Mouse (Mus musculus): ENCODE results near the gene Asb3. TPM values are rescaled to one million over a fixed set of nuclear protein-coding genes. Genes with fewer than 3 reads are reported as not detected.
"Not testable (repeated sequence)": the region's sequence is repeated elsewhere in the genome, so short reads cannot be mapped to it uniquely, and the experiment has no call there.

Asb3 gene
- polyA plus RNA-seq, 1 experiment from 2014 or later: 31.2 TPM

DNA sequence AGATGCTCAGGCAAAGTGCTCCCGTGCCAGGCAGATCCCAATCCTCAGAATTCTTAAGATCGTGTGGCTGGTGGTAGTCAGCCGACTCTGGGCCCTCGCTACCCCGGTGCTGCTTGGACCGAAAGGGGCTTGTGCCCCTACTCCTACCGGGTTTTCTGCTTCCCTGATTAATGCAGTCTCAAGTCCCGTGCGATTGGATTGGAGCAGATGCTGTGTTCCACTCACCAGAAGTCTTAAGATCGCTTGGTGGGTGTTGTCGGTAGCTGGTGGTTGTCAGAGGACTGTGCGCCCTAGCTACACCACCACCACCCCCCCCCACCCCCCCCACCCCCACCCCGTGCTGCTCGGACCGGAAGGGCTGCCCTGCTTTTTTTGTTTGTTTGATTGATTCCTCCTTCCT, 132.2 kb downstream of the Asb3 start:
- WGBS: 73% methylated on average over 15 of the region's 15 CpGs
- not testable (repeated sequence) for H3K4me2 ChIP-seq (ENCODE audit: low read depth, severe bottlenecking); DNase-seq (ENCODE audit: low spot score); ATAC-seq (ENCODE audit: insufficient number of reproducible peaks, low FRiP score, low TSS enrichment, low read depth); H3K4me1 ChIP-seq (ENCODE audit: control insufficient read depth, insufficient read depth, low read length); H3K36me3 ChIP-seq (ENCODE audit: control insufficient read depth, insufficient read depth, low read length); H3K27ac ChIP-seq (replicated peaks; ENCODE audit: low read depth, low read length); H3K27me3 ChIP-seq (ENCODE audit: control insufficient read depth, insufficient read depth, low read length); H3K9me3 ChIP-seq (ENCODE audit: control insufficient read depth, low read length); H3K4me3 ChIP-seq (ENCODE audit: low read depth, low read length); H3K9ac ChIP-seq (ENCODE audit: low read length)

DNA sequence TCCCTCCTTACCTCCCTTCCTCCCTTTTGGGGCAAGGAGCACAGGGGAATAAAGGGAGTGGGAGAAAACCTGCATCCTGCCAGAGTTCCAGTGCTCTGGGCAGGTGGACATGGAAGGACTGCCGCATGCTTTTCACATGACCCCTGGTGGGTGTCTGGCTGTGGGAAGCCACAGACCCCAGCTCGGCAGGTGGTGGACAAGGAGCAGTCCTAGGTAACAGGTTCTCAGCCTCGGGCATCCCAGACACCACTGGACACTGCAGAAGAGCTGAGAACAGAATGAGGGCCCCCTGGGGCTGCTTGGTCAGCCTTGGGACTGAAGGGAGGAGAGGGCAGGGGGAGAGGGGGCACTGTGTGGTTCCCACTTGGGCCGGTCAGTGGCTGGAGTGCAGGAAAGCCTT, 149.7 kb downstream of the Asb3 start:
- H3K27ac ChIP-seq (replicated peaks; ENCODE audit: low read depth, low read length): no peak overlapping the region
- H3K4me2 ChIP-seq (ENCODE audit: low read depth, severe bottlenecking): no peak overlapping the region
- no peak overlapping the region for H3K4me3 ChIP-seq (ENCODE audit: low read depth, low read length)
- no peaks in the 10 kb centered on the region for H3K27me3 ChIP-seq (ENCODE audit: control insufficient read depth, insufficient read depth, low read length)
- no peaks in the 10 kb centered on the region for H3K9me3 ChIP-seq (ENCODE audit: control insufficient read depth, low read length)
- H3K4me1 ChIP-seq (ENCODE audit: control insufficient read depth, insufficient read depth, low read length): no peaks in the 10 kb centered on the region
- ATAC-seq (ENCODE audit: insufficient number of reproducible peaks, low FRiP score, low TSS enrichment, low read depth): no peak
- WGBS: 90% methylated on average over 4 of the region's 4 CpGs
- H3K9ac ChIP-seq (ENCODE audit: low read length): no peak overlapping the region
- H3K36me3 ChIP-seq (ENCODE audit: control insufficient read depth, insufficient read depth, low read length): no peaks in the 10 kb centered on the region; the same call in 1 of the 2 replicates
- DNase-seq (ENCODE audit: low spot score): no peak

DNA sequence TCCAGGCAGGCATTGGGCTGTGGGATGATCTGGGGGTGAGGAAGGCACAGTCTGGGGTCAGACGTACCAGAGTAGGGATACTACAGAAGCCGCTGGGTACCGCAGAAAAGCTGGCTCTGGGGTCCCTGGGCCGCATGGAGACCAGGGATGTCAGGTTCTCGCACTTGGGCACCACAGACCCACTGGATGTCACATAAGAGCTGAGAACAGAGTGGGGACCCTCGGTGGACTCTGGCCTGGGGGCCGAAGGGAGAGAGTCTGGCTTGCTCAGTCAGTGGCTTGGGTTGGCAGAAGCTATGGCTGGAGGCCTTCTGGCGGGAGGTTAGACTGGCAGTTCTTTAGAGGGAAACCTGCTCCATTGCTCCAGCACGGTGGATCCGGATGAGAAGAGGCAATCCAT, 204.8 kb downstream of the Asb3 start:
- WGBS: 89% methylated on average over 10 of the region's 10 CpGs
- no peak for DNase-seq (ENCODE audit: low spot score)
- no peak for ATAC-seq (ENCODE audit: insufficient number of reproducible peaks, low FRiP score, low TSS enrichment, low read depth)
- Histone ChIP-seq H3K27ac (replicated peaks; ENCODE audit: low read depth, low read length) (no peak overlapping the region), H3K9ac (ENCODE audit: low read length) (no peak overlapping the region), H3K9me3 (ENCODE audit: control insufficient read depth, low read length) (no peaks in the 10 kb centered on the region), H3K4me3 (ENCODE audit: low read depth, low read length) (no peak overlapping the region), H3K4me1 (ENCODE audit: control insufficient read depth, insufficient read depth, low read length) (no peaks in the 10 kb centered on the region), H3K27me3 (ENCODE audit: control insufficient read depth, insufficient read depth, low read length) (no peaks in the 10 kb centered on the region), H3K36me3 (ENCODE audit: control insufficient read depth, insufficient read depth, low read length) (0 out of 2 replicates have a peak, but pooled peaks cover 2% of the 10 kb centered on the region), H3K4me2 (ENCODE audit: low read depth, severe bottlenecking) (no peak overlapping the region)

DNA sequence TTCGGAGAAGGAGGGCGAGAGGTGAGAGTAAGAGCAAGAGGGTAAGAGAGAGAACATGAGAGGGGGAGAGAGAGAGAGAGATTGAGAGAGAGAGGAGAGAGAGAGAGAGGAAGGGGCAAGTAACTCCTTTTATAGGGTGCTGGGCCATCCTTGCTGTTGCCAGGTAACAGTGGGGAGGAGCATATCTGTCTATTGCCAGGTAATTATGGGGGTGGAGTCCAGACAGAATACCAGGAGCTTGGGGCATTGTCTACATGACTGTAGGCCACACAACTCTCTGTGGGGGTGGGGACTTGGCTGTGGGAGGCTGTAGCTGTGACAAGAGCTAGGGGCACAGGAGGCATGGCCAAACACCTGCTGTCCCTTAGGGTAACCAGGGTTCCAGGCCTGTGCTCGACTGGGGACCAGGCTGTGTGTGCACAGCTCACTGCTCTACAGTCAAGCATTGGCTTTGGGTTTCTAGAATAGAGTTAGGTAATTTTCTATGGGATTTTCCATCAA, 205.3 kb downstream of the Asb3 start:
- Histone ChIP-seq H3K4me3 (ENCODE audit: low read depth, low read length) (no peak overlapping the region), H3K36me3 (ENCODE audit: control insufficient read depth, insufficient read depth, low read length) (0 out of 2 replicates have a peak, but pooled peaks cover 2% of the 10 kb centered on the region), H3K27ac (replicated peaks; ENCODE audit: low read depth, low read length) (no peak overlapping the region), H3K4me2 (ENCODE audit: low read depth, severe bottlenecking) (no peak overlapping the region), H3K27me3 (ENCODE audit: control insufficient read depth, insufficient read depth, low read length) (no peaks in the 10 kb centered on the region), H3K4me1 (ENCODE audit: control insufficient read depth, insufficient read depth, low read length) (no peaks in the 10 kb centered on the region), H3K9me3 (ENCODE audit: control insufficient read depth, low read length) (no peaks in the 10 kb centered on the region), H3K9ac (ENCODE audit: low read length) (no peak overlapping the region)
- DNase-seq (ENCODE audit: low spot score) (no peak), ATAC-seq (ENCODE audit: insufficient number of reproducible peaks, low FRiP score, low TSS enrichment, low read depth) (no peak)
- WGBS: 86% methylated on average over 3 of the region's 3 CpGs

DNA sequence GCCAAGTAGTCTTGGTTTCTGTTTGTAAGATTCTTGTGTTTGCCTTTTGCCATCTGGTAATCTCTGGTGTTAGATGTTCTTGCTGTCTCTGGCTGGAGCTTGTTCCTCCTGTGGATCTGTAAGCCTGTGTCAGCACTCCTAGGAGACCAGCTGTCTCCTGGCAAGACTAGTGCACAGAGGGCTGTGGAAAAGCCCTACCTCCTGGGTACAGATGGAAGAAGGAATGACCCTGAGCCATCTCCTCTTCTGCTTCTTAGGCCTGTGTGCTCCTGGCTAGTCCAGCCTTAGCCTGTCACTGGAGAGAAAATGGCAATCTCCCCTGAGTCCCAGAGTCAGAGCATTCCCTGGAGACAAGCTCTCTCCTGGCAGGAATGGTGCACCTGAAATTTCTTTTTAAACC, 214.3 kb downstream of the Asb3 start:
- H3K9me3 ChIP-seq (ENCODE audit: control insufficient read depth, low read length); H3K36me3 ChIP-seq (ENCODE audit: control insufficient read depth, insufficient read depth, low read length); H3K4me2 ChIP-seq (ENCODE audit: low read depth, severe bottlenecking); H3K27ac ChIP-seq (replicated peaks; ENCODE audit: low read depth, low read length); H3K4me3 ChIP-seq (ENCODE audit: low read depth, low read length); H3K27me3 ChIP-seq (ENCODE audit: control insufficient read depth, insufficient read depth, low read length); ATAC-seq (ENCODE audit: insufficient number of reproducible peaks, low FRiP score, low TSS enrichment, low read depth); DNase-seq (ENCODE audit: low spot score); H3K9ac ChIP-seq (ENCODE audit: low read length); H3K4me1 ChIP-seq (ENCODE audit: control insufficient read depth, insufficient read depth, low read length): not testable (repeated sequence)

DNA sequence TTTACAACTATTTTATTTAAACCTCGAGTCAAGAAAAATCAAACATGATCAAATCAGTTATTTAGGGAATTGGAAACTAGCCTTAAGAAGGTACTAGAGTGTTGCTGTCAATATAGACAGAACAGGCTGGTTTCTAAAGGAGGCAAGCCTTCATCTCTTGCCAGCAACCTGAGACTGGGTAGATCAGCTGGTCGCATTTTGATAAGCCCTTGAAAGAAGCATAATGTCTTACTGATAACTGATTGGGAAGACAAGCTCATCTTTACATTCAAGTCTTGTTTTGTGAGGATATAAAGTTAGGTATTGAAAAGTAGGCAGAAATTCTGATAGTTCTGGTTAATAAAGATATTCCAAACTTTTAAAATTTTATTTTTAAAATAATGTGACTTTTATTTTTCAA, 217.0 kb downstream of the Asb3 start:
- Histone ChIP-seq H3K4me3 (ENCODE audit: low read depth, low read length) (no peak overlapping the region), H3K9ac (ENCODE audit: low read length) (no peak overlapping the region)
- no peak for ATAC-seq (ENCODE audit: insufficient number of reproducible peaks, low FRiP score, low TSS enrichment, low read depth)

DNA sequence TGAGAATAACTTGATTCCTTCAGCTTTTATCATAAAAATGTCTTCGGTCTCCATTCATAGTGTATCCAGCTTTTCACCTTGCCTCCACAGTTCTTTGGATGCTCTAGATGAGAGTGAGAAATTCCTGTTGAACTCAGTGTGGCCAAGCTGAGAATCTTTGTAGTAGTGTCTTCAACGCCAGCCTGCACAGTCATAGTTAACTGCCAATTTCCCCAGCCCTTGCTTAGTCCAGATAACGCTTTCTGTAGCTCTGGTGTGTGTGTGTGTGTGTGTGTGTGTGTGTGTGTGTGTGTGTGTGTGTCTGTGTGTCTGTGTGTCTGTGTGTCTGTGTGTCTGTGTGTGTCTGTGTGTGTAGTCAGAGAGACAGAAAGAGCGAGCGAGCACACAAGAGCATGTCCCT, 220.1 kb downstream of the Asb3 start:
- WGBS: 90% methylated on average over 5 of the region's 5 CpGs
- Histone ChIP-seq H3K9ac (ENCODE audit: low read length) (no peak overlapping the region), H3K27ac (replicated peaks; ENCODE audit: low read depth, low read length) (no peak overlapping the region), H3K9me3 (ENCODE audit: control insufficient read depth, low read length) (no peaks in the 10 kb centered on the region), H3K4me2 (ENCODE audit: low read depth, severe bottlenecking) (no peak overlapping the region), H3K4me3 (ENCODE audit: low read depth, low read length) (no peak overlapping the region), H3K4me1 (ENCODE audit: control insufficient read depth, insufficient read depth, low read length) (no peaks in the 10 kb centered on the region), H3K27me3 (ENCODE audit: control insufficient read depth, insufficient read depth, low read length) (no peaks in the 10 kb centered on the region), H3K36me3 (ENCODE audit: control insufficient read depth, insufficient read depth, low read length) (no peaks in the 10 kb centered on the region)
- DNase-seq (ENCODE audit: low spot score) (no peak), ATAC-seq (ENCODE audit: insufficient number of reproducible peaks, low FRiP score, low TSS enrichment, low read depth) (no peak)

More for the DNA sequence above, 217.0 kb downstream of the Asb3 start:
- no peak for DNase-seq (ENCODE audit: low spot score)
- WGBS: 90% methylated on average over 2 of the region's 2 CpGs
- H3K27me3 ChIP-seq (ENCODE audit: control insufficient read depth, insufficient read depth, low read length): no peaks in the 10 kb centered on the region
- no peak overlapping the region for H3K4me2 ChIP-seq (ENCODE audit: low read depth, severe bottlenecking)
- no peaks in the 10 kb centered on the region for H3K4me1 ChIP-seq (ENCODE audit: control insufficient read depth, insufficient read depth, low read length)
- no peak overlapping the region for H3K27ac ChIP-seq (replicated peaks; ENCODE audit: low read depth, low read length)
- H3K9me3 ChIP-seq (ENCODE audit: control insufficient read depth, low read length): no peaks in the 10 kb centered on the region
- H3K36me3 ChIP-seq (ENCODE audit: control insufficient read depth, insufficient read depth, low read length): no peaks in the 10 kb centered on the region

DNA sequence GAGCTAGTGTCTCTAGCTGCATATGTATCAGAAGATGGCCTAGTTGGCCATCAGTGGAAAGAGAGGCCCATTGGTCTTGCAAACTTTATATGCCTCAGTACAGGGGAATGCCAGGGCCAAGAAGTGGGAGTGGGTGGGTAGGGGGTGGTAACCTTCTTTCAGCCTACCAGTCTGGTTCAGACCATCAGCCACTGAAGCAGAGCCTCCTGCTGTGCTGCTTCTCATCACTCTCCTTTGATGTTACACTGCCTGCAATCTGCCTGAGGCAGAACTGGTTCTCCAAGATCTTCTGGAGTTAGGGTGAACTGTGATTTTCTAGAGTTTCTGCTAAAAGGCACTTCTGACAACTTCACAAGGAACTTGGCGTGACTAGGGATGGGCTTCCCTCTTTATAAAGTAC, 241.7 kb downstream of the Asb3 start:
- H3K36me3 ChIP-seq (ENCODE audit: control insufficient read depth, insufficient read depth, low read length); H3K4me2 ChIP-seq (ENCODE audit: low read depth, severe bottlenecking); H3K9me3 ChIP-seq (ENCODE audit: control insufficient read depth, low read length); ATAC-seq (ENCODE audit: insufficient number of reproducible peaks, low FRiP score, low TSS enrichment, low read depth); DNase-seq (ENCODE audit: low spot score); H3K9ac ChIP-seq (ENCODE audit: low read length); H3K4me1 ChIP-seq (ENCODE audit: control insufficient read depth, insufficient read depth, low read length); H3K4me3 ChIP-seq (ENCODE audit: low read depth, low read length); H3K27me3 ChIP-seq (ENCODE audit: control insufficient read depth, insufficient read depth, low read length); H3K27ac ChIP-seq (replicated peaks; ENCODE audit: low read depth, low read length): not testable (repeated sequence)
- 57% methylated on average over 1 of the region's 1 CpGs for WGBS

DNA sequence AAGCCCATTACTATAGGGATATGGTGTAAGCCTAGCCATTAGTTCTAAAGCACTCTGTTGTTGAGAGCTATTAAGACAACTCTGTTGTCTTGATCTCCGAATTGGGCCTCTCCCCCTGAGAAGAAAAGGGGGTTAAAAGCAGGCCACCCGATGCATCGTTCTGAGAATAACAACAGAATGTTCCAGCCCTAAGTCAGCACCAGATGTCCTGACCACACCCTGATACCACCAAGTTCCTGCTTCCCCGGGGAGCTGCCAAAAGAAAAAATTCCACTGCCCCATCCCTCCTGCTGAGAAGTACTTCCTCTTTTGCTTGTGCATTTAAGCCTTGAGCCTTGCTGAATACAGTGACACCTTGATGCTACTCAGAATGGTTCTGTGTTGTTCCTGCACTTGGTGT, 248.5 kb downstream of the Asb3 start:
- ATAC-seq (ENCODE audit: insufficient number of reproducible peaks, low FRiP score, low TSS enrichment, low read depth); DNase-seq (ENCODE audit: low spot score): not testable (repeated sequence)
- 67% methylated on average over 4 of the region's 4 CpGs for WGBS

More for the DNA sequence above, 248.5 kb downstream of the Asb3 start:
- H3K27ac ChIP-seq (replicated peaks; ENCODE audit: low read depth, low read length); H3K36me3 ChIP-seq (ENCODE audit: control insufficient read depth, insufficient read depth, low read length); H3K9ac ChIP-seq (ENCODE audit: low read length); H3K4me3 ChIP-seq (ENCODE audit: low read depth, low read length); H3K27me3 ChIP-seq (ENCODE audit: control insufficient read depth, insufficient read depth, low read length); H3K4me1 ChIP-seq (ENCODE audit: control insufficient read depth, insufficient read depth, low read length); H3K9me3 ChIP-seq (ENCODE audit: control insufficient read depth, low read length); H3K4me2 ChIP-seq (ENCODE audit: low read depth, severe bottlenecking): not testable (repeated sequence)

Data from limb, embryonic 11.5 days (tissue).